Mouse (Mus musculus): ENCODE data around the gene Tspan18. TPM values are rescaled to one million over a fixed set of nuclear protein-coding genes. Genes with fewer than 3 reads are reported as not detected.

Tspan18 gene
- polyA plus RNA-seq, 1 experiment from 2014 or later: 30.2 TPM

GRCm38 (mm10) chr2:93309724-93310413 is 24.4 kb downstream of the Tspan18 start:
- no peak overlapping the region for H3K27ac ChIP-seq (ENCODE audit: low read depth, low read length)
- peaks cover 23% of the 10 kb centered on the region for H3K4me1 ChIP-seq (ENCODE audit: control insufficient read depth, insufficient read depth, low read length)
- WGBS: 83% methylated on average over 14 of the region's 14 CpGs

GRCm38 (mm10) chr2:93306898-93307297 is 27.4 kb downstream of the Tspan18 start:
- Histone ChIP-seq H3K27me3 (ENCODE audit: control insufficient read depth, insufficient read depth, low read length) (no peaks in the 10 kb centered on the region), H3K9me3 (ENCODE audit: control insufficient read depth, low read length) (no peaks in the 10 kb centered on the region), H3K4me2 (ENCODE audit: low read depth, low read length) (no peak overlapping the region), H3K36me3 (ENCODE audit: control insufficient read depth, insufficient read depth, low read length) (no peaks in the 10 kb centered on the region), H3K4me3 (ENCODE audit: low read depth, low read length) (no peak overlapping the region), H3K9ac (replicated peaks; ENCODE audit: low read depth, low read length) (no peak overlapping the region), H3K27ac (ENCODE audit: low read depth, low read length) (no peak overlapping the region), H3K4me1 (ENCODE audit: control insufficient read depth, insufficient read depth, low read length) (peaks cover 29% of the 10 kb centered on the region)
- no peak for ATAC-seq (ENCODE audit: low read depth)
- WGBS: 87% methylated on average over 4 of the region's 4 CpGs

More at GRCm38 (mm10) chr2:93309724-93310413, 24.4 kb downstream of the Tspan18 start:
- H3K36me3 ChIP-seq (ENCODE audit: control insufficient read depth, insufficient read depth, low read length): no peaks in the 10 kb centered on the region
- no peak overlapping the region for H3K4me2 ChIP-seq (ENCODE audit: low read depth, low read length)
- H3K9ac ChIP-seq (replicated peaks; ENCODE audit: low read depth, low read length): no peak overlapping the region
- H3K4me3 ChIP-seq (ENCODE audit: low read depth, low read length): no peak overlapping the region
- no peaks in the 10 kb centered on the region for H3K27me3 ChIP-seq (ENCODE audit: control insufficient read depth, insufficient read depth, low read length)
- ATAC-seq (ENCODE audit: low read depth): no peak
- H3K9me3 ChIP-seq (ENCODE audit: control insufficient read depth, low read length): no peaks in the 10 kb centered on the region

GRCm38 (mm10) chr2:93304273-93304634 is 30.1 kb downstream of the Tspan18 start:
- H3K9me3 ChIP-seq (ENCODE audit: control insufficient read depth, low read length): no peaks in the 10 kb centered on the region
- H3K27ac ChIP-seq (ENCODE audit: low read depth, low read length): peak overlapping the region; percentile 75
- peaks cover 34% of the 10 kb centered on the region for H3K4me1 ChIP-seq (ENCODE audit: control insufficient read depth, insufficient read depth, low read length)
- H3K36me3 ChIP-seq (ENCODE audit: control insufficient read depth, insufficient read depth, low read length): no peaks in the 10 kb centered on the region
- ATAC-seq (ENCODE audit: low read depth): 0 out of 2 replicates have a peak, but pooled peaks have one; percentile 39
- H3K9ac ChIP-seq (replicated peaks; ENCODE audit: low read depth, low read length): no peak overlapping the region
- H3K27me3 ChIP-seq (ENCODE audit: control insufficient read depth, insufficient read depth, low read length): no peaks in the 10 kb centered on the region
- 54% methylated on average over 4 of the region's 4 CpGs for WGBS
- no peak overlapping the region for H3K4me3 ChIP-seq (ENCODE audit: low read depth, low read length)
- no peak overlapping the region for H3K4me2 ChIP-seq (ENCODE audit: low read depth, low read length)

GRCm38 (mm10) chr2:93303585-93304272 is 30.6 kb downstream of the Tspan18 start:
- H3K9me3 ChIP-seq (ENCODE audit: control insufficient read depth, low read length): no peaks in the 10 kb centered on the region
- peak; percentile 54; the same call in 1 of the 2 replicates for ATAC-seq (ENCODE audit: low read depth)
- no peaks in the 10 kb centered on the region for H3K27me3 ChIP-seq (ENCODE audit: control insufficient read depth, insufficient read depth, low read length)
- 9% methylated on average over 16 of the region's 16 CpGs for WGBS
- H3K4me1 ChIP-seq (ENCODE audit: control insufficient read depth, insufficient read depth, low read length): peaks cover 29% of the 10 kb centered on the region
- peak overlapping the region; percentile 75 for H3K27ac ChIP-seq (ENCODE audit: low read depth, low read length)
- no peak overlapping the region for H3K4me2 ChIP-seq (ENCODE audit: low read depth, low read length)
- no peak overlapping the region for H3K9ac ChIP-seq (replicated peaks; ENCODE audit: low read depth, low read length)
- no peak overlapping the region for H3K4me3 ChIP-seq (ENCODE audit: low read depth, low read length)
- no peaks in the 10 kb centered on the region for H3K36me3 ChIP-seq (ENCODE audit: control insufficient read depth, insufficient read depth, low read length)

GRCm38 (mm10) chr2:93303260-93303584 is 31.1 kb downstream of the Tspan18 start:
- Histone ChIP-seq H3K4me2 (ENCODE audit: low read depth, low read length) (no peak overlapping the region), H3K9me3 (ENCODE audit: control insufficient read depth, low read length) (no peaks in the 10 kb centered on the region), H3K36me3 (ENCODE audit: control insufficient read depth, insufficient read depth, low read length) (no peaks in the 10 kb centered on the region), H3K9ac (replicated peaks; ENCODE audit: low read depth, low read length) (no peak overlapping the region), H3K4me3 (ENCODE audit: low read depth, low read length) (no peak overlapping the region), H3K27ac (ENCODE audit: low read depth, low read length) (peak overlapping the region; percentile 63), H3K27me3 (ENCODE audit: control insufficient read depth, insufficient read depth, low read length) (no peaks in the 10 kb centered on the region), H3K4me1 (ENCODE audit: control insufficient read depth, insufficient read depth, low read length) (peaks cover 31% of the 10 kb centered on the region)
- ATAC-seq (ENCODE audit: low read depth): no peak
- 19% methylated on average over 5 of the region's 5 CpGs for WGBS

- Histone ChIP-seq H3K27me3 (ENCODE audit: control insufficient read depth, insufficient read depth, low read length) (no peaks in the 10 kb centered on the region), H3K36me3 (ENCODE audit: control insufficient read depth, insufficient read depth, low read length) (no peaks in the 10 kb centered on the region), H3K4me3 (ENCODE audit: low read depth, low read length) (no peak overlapping the region), H3K4me2 (ENCODE audit: low read depth, low read length) (no peak overlapping the region), H3K4me1 (ENCODE audit: control insufficient read depth, insufficient read depth, low read length) (peaks cover 13% of the 10 kb centered on the region; the same call in 1 of the 2 replicates), H3K9me3 (ENCODE audit: control insufficient read depth, low read length) (no peaks in the 10 kb centered on the region), H3K27ac (ENCODE audit: low read depth, low read length) (no peak overlapping the region), H3K9ac (replicated peaks; ENCODE audit: low read depth, low read length) (no peak overlapping the region)
- 78% methylated on average over 3 of the region's 3 CpGs for WGBS
- peak; percentile 38; the same call in 1 of the 2 replicates for ATAC-seq (ENCODE audit: low read depth)
Observed at GRCm38 (mm10) chr2:93297656-93298055, 36.6 kb downstream of the Tspan18 start.

- H3K4me1 ChIP-seq (ENCODE audit: control insufficient read depth, insufficient read depth, low read length): peaks cover 31% of the 10 kb centered on the region
- H3K4me3 ChIP-seq (ENCODE audit: low read depth, low read length): no peak overlapping the region
- peak overlapping the region; percentile 66 for H3K27ac ChIP-seq (ENCODE audit: low read depth, low read length)
- H3K36me3 ChIP-seq (ENCODE audit: control insufficient read depth, insufficient read depth, low read length): no peaks in the 10 kb centered on the region
- H3K9me3 ChIP-seq (ENCODE audit: control insufficient read depth, low read length): no peaks in the 10 kb centered on the region
- no peak overlapping the region for H3K4me2 ChIP-seq (ENCODE audit: low read depth, low read length)
- H3K9ac ChIP-seq (replicated peaks; ENCODE audit: low read depth, low read length): no peak overlapping the region; the same call in 1 of the 2 replicates
- 19% methylated on average over 13 of the region's 13 CpGs for WGBS
- no peaks in the 10 kb centered on the region for H3K27me3 ChIP-seq (ENCODE audit: control insufficient read depth, insufficient read depth, low read length)
- 0 out of 2 replicates have a peak, but pooled peaks have one; percentile 30 for ATAC-seq (ENCODE audit: low read depth)
Observed at GRCm38 (mm10) chr2:93291186-93291926, 42.9 kb downstream of the Tspan18 start.

- 33% methylated on average over 7 of the region's 7 CpGs for WGBS
Observed at GRCm38 (mm10) chr2:93290345-93291118, 43.8 kb downstream of the Tspan18 start.

More at GRCm38 (mm10) chr2:93290345-93291118, 43.8 kb downstream of the Tspan18 start:
- no peaks in the 10 kb centered on the region for H3K27me3 ChIP-seq (ENCODE audit: control insufficient read depth, insufficient read depth, low read length)
- ATAC-seq (ENCODE audit: low read depth): 0 out of 2 replicates have a peak, but pooled peaks have one; percentile 2
- peak overlapping the region; percentile 66 for H3K27ac ChIP-seq (ENCODE audit: low read depth, low read length)
- no peaks in the 10 kb centered on the region for H3K9me3 ChIP-seq (ENCODE audit: control insufficient read depth, low read length)
- peaks cover 40% of the 10 kb centered on the region for H3K4me1 ChIP-seq (ENCODE audit: control insufficient read depth, insufficient read depth, low read length)
- H3K9ac ChIP-seq (replicated peaks; ENCODE audit: low read depth, low read length): no peak overlapping the region
- no peak overlapping the region for H3K4me3 ChIP-seq (ENCODE audit: low read depth, low read length)
- H3K4me2 ChIP-seq (ENCODE audit: low read depth, low read length): no peak overlapping the region
- no peaks in the 10 kb centered on the region for H3K36me3 ChIP-seq (ENCODE audit: control insufficient read depth, insufficient read depth, low read length)
